26 mouse cellular contexts compared by ENCODE assay signal in genomic region chr6:34651298-34651697, GRCm38 (mm10). TPM values are rescaled to one million over a fixed set of nuclear protein-coding genes. Genes with fewer than 3 reads are reported as not detected.
DNase-seq lines count a peak whose midpoint lies in the region; ATAC-seq and TF ChIP-seq lines count a peak whose summit lies in the region.
"Had no signal": no experiment of that assay in that cellular context is flagged by ENCODE, and none has a peak within 500 bp of the region (broad histone marks: within the 10 kb centered on the region; RNA-seq: fewer than 3 reads in every experiment).

No protein-coding gene starts in this region.

- no peaks in the 10 kb centered on the region for H3K27me3 ChIP-seq in heart, adult 2 months (ENCODE audit: control insufficient read depth, insufficient read depth, low read length)
- H3K27me3 ChIP-seq in lung, postnatal 0 days (replicated peaks; ENCODE audit: insufficient read depth, low read length), result no peaks in the 10 kb centered on the region
- H3K27me3 ChIP-seq: embryonic facial prominence, embryonic 15.5 days; heart, embryonic 15.5 days; hindbrain, embryonic 15.5 days; Patski had no signal

- no peaks in the 10 kb centered on the region; the same call in 1 of the 2 replicates for H3K4me1 ChIP-seq in heart, adult 2 months (ENCODE audit: control insufficient read depth, insufficient read depth, low read length)
- H3K4me1 ChIP-seq in lung, postnatal 0 days (ENCODE audit: insufficient read depth, low read depth, low read length), result no peaks in the 10 kb centered on the region
- H3K4me1 ChIP-seq in lung, adult 2 months (ENCODE audit: control insufficient read depth, insufficient read depth, low read length), result no peaks in the 10 kb centered on the region
- H3K4me1 ChIP-seq: hindbrain, embryonic 15.5 days had no signal

- peak; percentile 61 for DNase-seq in heart, adult 11 months
- no peak for DNase-seq in heart, adult 2 months
- peak; percentile 20 for DNase-seq in kidney, adult 9 months
- no peak for DNase-seq in kidney, adult 18-20 months
- DNase-seq in lung, postnatal 0 days (ENCODE audit: low spot score), result peak; percentile 53
- no peak for DNase-seq in lung, adult 2 months
- peak; percentile 41 for DNase-seq in R1 (ENCODE audit: low read depth, low spot score)
- DNase-seq in T-cell, adult 2 months (ENCODE audit: low spot score), result no peak
- DNase-seq: adrenal gland, adult 8-10 months; adrenal gland, postnatal 36 days; cerebellum, adult 11 months; cerebellum, adult 8-10 months; cerebellum, postnatal 14 days; embryo, embryonic 11 days; gastrocnemius, postnatal 14 days; heart, postnatal 36 days had no signal

- H3K4me3 ChIP-seq in heart, adult 2 months, result no peak overlapping the region
- no peak overlapping the region for H3K4me3 ChIP-seq in lung, postnatal 0 days (ENCODE audit: low read depth, low read length)
- H3K4me3 ChIP-seq in lung, adult 2 months (replicated peaks; ENCODE audit: extremely low read depth, low read depth, low read length), result no peak overlapping the region
- H3K4me3 ChIP-seq: embryonic facial prominence, embryonic 15.5 days; erythroblast, embryonic 14.5 days; forebrain, embryonic 10.5 days; heart, embryonic 10.5 days; heart, embryonic 15.5 days; hindbrain, embryonic 15.5 days had no signal

- H3K9me3 ChIP-seq in lung, postnatal 0 days (ENCODE audit: low read length), result no peaks in the 10 kb centered on the region
- H3K9me3 ChIP-seq: embryonic facial prominence, embryonic 15.5 days; forebrain, embryonic 10.5 days; heart, embryonic 10.5 days; heart, embryonic 15.5 days; hindbrain, embryonic 15.5 days had no signal

- no peak overlapping the region for H3K9ac ChIP-seq in heart, adult 2 months (ENCODE audit: low read depth, low read length)
- H3K9ac ChIP-seq in lung, postnatal 0 days (replicated peaks; ENCODE audit: low read depth), result no peak overlapping the region
- H3K9ac ChIP-seq: embryonic facial prominence, embryonic 15.5 days; heart, embryonic 15.5 days; hindbrain, embryonic 15.5 days had no signal

- no peak for TF ChIP-seq POLR2A in heart, adult 2 months (IDR thresholded peaks at IDR 0.05; ENCODE audit: insufficient read depth, low read depth, low read length)
- TF ChIP-seq POLR2A in lung, adult 2 months (IDR thresholded peaks at IDR 0.05; ENCODE audit: borderline replicate concordance, extremely low read depth, low read depth, low read length), result no peak

- H3K4me2 ChIP-seq in lung, postnatal 0 days (replicated peaks; ENCODE audit: low read depth, low read length), result no peak overlapping the region
- H3K4me2 ChIP-seq: embryonic facial prominence, embryonic 15.5 days; heart, embryonic 15.5 days; hindbrain, embryonic 15.5 days had no signal

- TF ChIP-seq CTCF in heart, adult 2 months (IDR thresholded peaks at IDR 0.05), result no peak
- no peak for TF ChIP-seq CTCF in lung, postnatal 0 days (IDR thresholded peaks at IDR 0.05)
- TF ChIP-seq CTCF in lung, adult 2 months (IDR thresholded peaks at IDR 0.05; ENCODE audit: insufficient read depth, low read length), result no peak

- WGBS in heart, adult 2 months, result 75% methylated on average over 7 of the region's 7 CpGs
- WGBS in lung, postnatal 0 days, result 63% methylated on average over 7 of the region's 7 CpGs
- 69% methylated on average over 7 of the region's 7 CpGs for WGBS in lung, adult 2 months

- no peak for TF ChIP-seq EP300 in heart, adult 2 months (IDR thresholded peaks at IDR 0.05; ENCODE audit: insufficient read depth, low read depth, low read length)
- no peak for TF ChIP-seq EP300 in lung, postnatal 0 days (IDR thresholded peaks at IDR 0.05)

- H3K79me2 ChIP-seq in heart, adult 2 months (replicated peaks; ENCODE audit: control insufficient read depth, insufficient read depth, low read length), result no peaks in the 10 kb centered on the region; the same call in 1 of the 2 replicates

- H3K27ac ChIP-seq in heart, adult 2 months, result no peak overlapping the region
- no peak overlapping the region for H3K27ac ChIP-seq in lung, postnatal 0 days (ENCODE audit: low read length)
- H3K27ac ChIP-seq: embryonic facial prominence, embryonic 15.5 days; forebrain, embryonic 10.5 days; heart, embryonic 10.5 days; heart, embryonic 15.5 days; hindbrain, embryonic 15.5 days had no signal

- ATAC-seq in lung, postnatal 0 days, result peak; percentile 28; the same call in 1 of the 2 replicates
- ATAC-seq: forebrain, embryonic 14.5 days; Patski had no signal

- intact Hi-C loops in heart, adult 2 months (cut with DNase I), result no loop called here

- H3K36me3 ChIP-seq in heart, adult 2 months (ENCODE audit: control insufficient read depth, insufficient read depth, low read length), result no peaks in the 10 kb centered on the region
- no peaks in the 10 kb centered on the region for H3K36me3 ChIP-seq in lung, postnatal 0 days (ENCODE audit: insufficient read depth, low read length)
- H3K36me3 ChIP-seq: embryonic facial prominence, embryonic 15.5 days; forebrain, embryonic 10.5 days; heart, embryonic 10.5 days; heart, embryonic 15.5 days; hindbrain, embryonic 15.5 days had no signal

RNA-seq across cellular contexts. Expression of gene Cald1, which starts 53.0 kb away (rescaled TPM):
- 10 to 100 TPM; 47.6 to 62.8 TPM for total RNA-seq in heart, adult 2 months (2021)
- 14.1 and 28.2 TPM in 2 replicates for polyA plus RNA-seq in heart, adult 2 months (2012; rRNA removed)
- 249 and 273 TPM in 2 replicates for polyA plus RNA-seq in lung, postnatal 0 days (2015; fragmentation: Nextera tagmentation; extraction: Ambion mirVana)
- polyA plus RNA-seq in lung, adult 2 months (2012; rRNA removed), result 24.4 and 37.4 TPM in 2 replicates
- total RNA-seq: common myeloid progenitor, adult 5-6 weeks; MEL had no signal

Comparison
In these comparisons a context has a peak if more than half of its experiments do, and no peak if none do; other contexts are left out.
1. DNase-seq: peak in heart, adult 11 months (single experiment), kidney, adult 9 months (single experiment), lung, postnatal 0 days (single experiment) and R1 (single experiment); none in heart, adult 2 months (0 of 2), kidney, adult 18-20 months (single experiment), lung, adult 2 months (single experiment) and T-cell, adult 2 months (single experiment).